Mouse (Mus musculus) erythroblast, embryonic 14.5 days (primary cell): ENCODE data around the gene Mapk6.

ENCODE experiments used
- GATA1 ChIP-seq: IDR thresholded peaks from 2 replicates; pipeline ENCODE4 v1.6.1; 2012; ENCODE audit warnings: low read length, inconsistent platforms, mixed read lengths
- TAL1 ChIP-seq: IDR thresholded peaks from 3 replicates; pipeline ENCODE4 v1.6.1; 2012; ENCODE audit warnings: low read length, inconsistent platforms, mixed read lengths

- TF ChIP-seq GATA1 (no peak), TAL1 (no peak)
Observed at GRCm38 (mm10) chr9:75355783-75356182, 54.0 kb downstream of the Mapk6 start.
